ENCODE assay signal across 7 mouse cellular contexts in the genomic region with DNA sequence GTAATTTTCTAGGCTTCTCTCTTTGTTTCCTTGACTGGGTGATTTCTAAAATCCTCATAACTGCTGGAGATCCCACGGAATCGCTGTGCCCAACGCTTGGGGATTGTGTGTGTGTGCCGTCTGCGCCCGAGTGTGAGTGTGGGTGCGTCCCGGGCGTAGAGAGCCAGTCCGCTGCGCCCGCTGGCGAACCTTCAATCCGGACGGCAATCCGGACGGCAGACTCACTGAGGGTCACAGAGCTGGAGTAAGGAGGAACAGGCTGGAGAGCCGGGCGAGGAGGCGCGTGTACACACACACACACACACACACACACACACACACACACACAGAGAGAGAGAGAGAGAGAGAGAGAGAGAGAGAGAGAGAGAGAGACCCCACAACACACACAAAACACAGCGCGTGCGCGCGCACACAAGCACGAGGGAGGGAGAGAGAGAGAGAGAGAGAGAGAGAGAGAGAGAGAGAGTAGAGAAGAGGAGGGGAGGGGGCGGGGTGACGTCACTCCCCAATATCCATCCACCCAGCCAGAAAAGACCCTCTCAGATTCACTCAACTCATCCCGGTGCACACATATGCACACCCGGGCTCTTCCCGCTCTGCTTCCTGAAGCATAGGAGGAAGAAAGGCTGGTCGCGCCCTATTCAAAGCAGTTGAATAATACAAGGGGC.
A peak's percentile ranks its signal among the peaks of the same experiment; 100 is the strongest.
DNase-seq lines count a peak whose midpoint lies in the region; ATAC-seq lines count a peak whose summit lies in the region.

No protein-coding gene starts in this region.

- H3K9me3 ChIP-seq in intestine, embryonic 16.5 days (ENCODE audit: control insufficient read depth, low read length) = no peaks in the 10 kb centered on the region
- no peaks in the 10 kb centered on the region for H3K9me3 ChIP-seq in liver, embryonic 12.5 days (replicated peaks)
- no peaks in the 10 kb centered on the region for H3K9me3 ChIP-seq in neural tube, embryonic 11.5 days (ENCODE audit: control insufficient read depth, low read length)

- peak overlapping the region; percentile 97 for H3K9ac ChIP-seq in intestine, embryonic 16.5 days (ENCODE audit: low read depth, low read length)
- peak overlapping the region; percentile 57; the same call in 1 of the 2 replicates for H3K9ac ChIP-seq in liver, embryonic 12.5 days
- H3K9ac ChIP-seq in neural tube, embryonic 11.5 days (ENCODE audit: low read length) = peak overlapping the region; percentile 93

- peak overlapping the region; percentile 91 for H3K4me2 ChIP-seq in intestine, embryonic 16.5 days (ENCODE audit: low read depth, low read length)
- peak overlapping the region; percentile 65 for H3K4me2 ChIP-seq in liver, embryonic 12.5 days
- peak overlapping the region; percentile 86 for H3K4me2 ChIP-seq in neural tube, embryonic 11.5 days (ENCODE audit: low read depth)

- H3K27me3 ChIP-seq in intestine, embryonic 16.5 days (replicated peaks; ENCODE audit: control insufficient read depth, insufficient read depth, low read length) = no peaks in the 10 kb centered on the region
- H3K27me3 ChIP-seq in liver, embryonic 12.5 days (replicated peaks) = peaks cover 48% of the 10 kb centered on the region
- no peaks in the 10 kb centered on the region for H3K27me3 ChIP-seq in neural tube, embryonic 11.5 days (ENCODE audit: control insufficient read depth, insufficient read depth, low read length)

- H3K27ac ChIP-seq in intestine, embryonic 16.5 days (ENCODE audit: low read length) = peak overlapping the region; percentile 91
- no peak overlapping the region for H3K27ac ChIP-seq in liver, embryonic 12.5 days
- peak overlapping the region; percentile 95 for H3K27ac ChIP-seq in neural tube, embryonic 11.5 days (ENCODE audit: low read depth, low read length)

- intact Hi-C loops in gastrocnemius, postnatal 14 days (cut with DNase I; ENCODE audit: low total_unique reads) = no loop called here

- peak; percentile 75 to 82 for DNase-seq in adrenal gland, postnatal 36 days
- peak; percentile 31 to 69 for DNase-seq in cerebellum, postnatal 4 days (ENCODE audit: low spot score in 2 of 2)
- peak; percentile 45 for DNase-seq in gastrocnemius, postnatal 14 days
- DNase-seq in neural tube, embryonic 11.5 days (ENCODE audit: low spot score) = peak; percentile 87
- peak; percentile 58 for DNase-seq in yolk sac, embryonic 10.5 days (ENCODE audit: low spot score)

- no peaks in the 10 kb centered on the region; the same call in 1 of the 2 replicates for H3K4me1 ChIP-seq in intestine, embryonic 16.5 days (ENCODE audit: control insufficient read depth, insufficient read depth, low read length)
- H3K4me1 ChIP-seq in liver, embryonic 12.5 days = no peaks in the 10 kb centered on the region
- 0 out of 2 replicates have a peak, but pooled peaks cover 2% of the 10 kb centered on the region for H3K4me1 ChIP-seq in neural tube, embryonic 11.5 days (ENCODE audit: control insufficient read depth, insufficient read depth, low read length)

- no peaks in the 10 kb centered on the region for H3K36me3 ChIP-seq in intestine, embryonic 16.5 days (ENCODE audit: control insufficient read depth, insufficient read depth, low read length)
- H3K36me3 ChIP-seq in liver, embryonic 12.5 days = no peaks in the 10 kb centered on the region
- no peaks in the 10 kb centered on the region for H3K36me3 ChIP-seq in neural tube, embryonic 11.5 days (ENCODE audit: control insufficient read depth, insufficient read depth, low read length)

- peak; percentile 80 for ATAC-seq in intestine, embryonic 16.5 days
- ATAC-seq in liver, embryonic 12.5 days = peak; percentile 51; the same call in 1 of the 2 replicates
- ATAC-seq in neural tube, embryonic 11.5 days (ENCODE audit: insufficient read depth, low FRiP score, low TSS enrichment) = peak; percentile 79

- peak overlapping the region; percentile 90 for H3K4me3 ChIP-seq in intestine, embryonic 16.5 days (ENCODE audit: low read length)
- peak overlapping the region; percentile 61 for H3K4me3 ChIP-seq in liver, embryonic 12.5 days
- peak overlapping the region; percentile 90 for H3K4me3 ChIP-seq in neural tube, embryonic 11.5 days (ENCODE audit: low read depth, low read length)

- WGBS in intestine, embryonic 16.5 days = 1% methylated on average over 34 of the region's 34 CpGs
- WGBS in liver, embryonic 12.5 days (ENCODE audit: insufficient replicate concordance) = under 1% methylated on average over 32 of the region's 34 CpGs
- under 1% methylated on average over 34 of the region's 34 CpGs for WGBS in neural tube, embryonic 11.5 days
